Mouse (Mus musculus) ZHBTc4 (cell line): ENCODE data around the gene Il9.

Experiments
- DNase-seq: peaks from one replicate; pipeline ENCODE4 v3.0.0-alpha.2; 2011; ENCODE audit warnings: low read depth, low spot score

Gene Il9

GRCm38 (mm10) chr13:56482146-56482545, at the start of gene Il9:
Gene Il9 (minus strand): TSS chr13:56482246.
- no peak for DNase-seq

- DNase-seq, result no peak
Observed at GRCm38 (mm10) chr13:56529685-56530084, 47.6 kb upstream of the Il9 start.

GRCm38 (mm10) chr13:56529031-56529430, 47.0 kb upstream of the Il9 start:
- DNase-seq, result no peak

GRCm38 (mm10) chr13:56528281-56528680, 46.2 kb upstream of the Il9 start:
- no peak for DNase-seq

- no peak for DNase-seq
Observed at GRCm38 (mm10) chr13:56527846-56528245, 45.8 kb upstream of the Il9 start.

- DNase-seq, result no peak
Observed at GRCm38 (mm10) chr13:56526871-56527270, 44.8 kb upstream of the Il9 start.

GRCm38 (mm10) chr13:56522821-56523167, 40.7 kb upstream of the Il9 start:
- DNase-seq, result no peak

- peak; percentile 94 for DNase-seq
Observed at GRCm38 (mm10) chr13:56522081-56522820, 40.2 kb upstream of the Il9 start, which contains the start of gene Fbxl21. Gene Fbxl21 (plus strand): TSS chr13:56522472.

- DNase-seq, result no peak
Observed at GRCm38 (mm10) chr13:56516816-56517215, 34.8 kb upstream of the Il9 start.

- DNase-seq, result no peak
Observed at GRCm38 (mm10) chr13:56516311-56516710, 34.3 kb upstream of the Il9 start.

GRCm38 (mm10) chr13:56513595-56513994, 31.5 kb upstream of the Il9 start:
- no peak for DNase-seq

GRCm38 (mm10) chr13:56509796-56510195, 27.8 kb upstream of the Il9 start:
- no peak for DNase-seq

GRCm38 (mm10) chr13:56506871-56507496, 24.9 kb upstream of the Il9 start:
- no peak for DNase-seq

GRCm38 (mm10) chr13:56501866-56502420, 19.9 kb upstream of the Il9 start:
- DNase-seq, result no peak

- no peak for DNase-seq
Observed at GRCm38 (mm10) chr13:56500636-56501035, 18.6 kb upstream of the Il9 start.

- DNase-seq, result peak; percentile 37
Observed at GRCm38 (mm10) chr13:56500132-56500531, 18.1 kb upstream of the Il9 start.

GRCm38 (mm10) chr13:56494440-56494839, 12.4 kb upstream of the Il9 start:
- DNase-seq, result no peak

GRCm38 (mm10) chr13:56488012-56488411, 6.0 kb upstream of the Il9 start:
- no peak for DNase-seq

- DNase-seq, result no peak
Observed at GRCm38 (mm10) chr13:56478027-56478426, 4.0 kb downstream of the Il9 start.

GRCm38 (mm10) chr13:56477271-56477670, 4.8 kb downstream of the Il9 start:
- no peak for DNase-seq

GRCm38 (mm10) chr13:56476790-56477189, 5.3 kb downstream of the Il9 start:
- DNase-seq, result no peak

- peak; percentile 66 for DNase-seq
Observed at GRCm38 (mm10) chr13:56475363-56475762, 6.7 kb downstream of the Il9 start.

GRCm38 (mm10) chr13:56472661-56473060, 9.4 kb downstream of the Il9 start:
- no peak for DNase-seq
